Mouse (Mus musculus) liver, embryonic 14.5 days (tissue): ENCODE results near the gene Smyd3.

Source experiments
- CTCF ChIP-seq: IDR thresholded peaks from 2 replicates; pipeline ENCODE4 v1.5.1; 2016; ENCODE audit warnings: antibody characterized with exemption, low read depth, control low read depth
- EP300 ChIP-seq: IDR thresholded peaks from 2 replicates; pipeline ENCODE4 v1.6.1; 2016; ENCODE audit warnings: antibody characterized with exemption, low read depth

GRCm38 (mm10) chr1:179073846-179074245 lies 444.0 kb downstream of the Smyd3 start:
- no peak for TF ChIP-seq EP300
- no peak for TF ChIP-seq CTCF
